Mouse (Mus musculus) megakaryocyte, embryonic 14.5 days (primary cell): ENCODE results near the gene Coro1b.

ENCODE experiments used
- FLI1 ChIP-seq: IDR thresholded peaks from 2 replicates; pipeline ENCODE4 v1.6.1; 2012; ENCODE audit warnings: low read length, inconsistent platforms, mixed read lengths
- GATA1 ChIP-seq: IDR thresholded peaks from 3 replicates; pipeline ENCODE4 v1.6.1; 2012; ENCODE audit warnings: mixed read lengths, low read length, inconsistent platforms, borderline replicate concordance

DNA sequence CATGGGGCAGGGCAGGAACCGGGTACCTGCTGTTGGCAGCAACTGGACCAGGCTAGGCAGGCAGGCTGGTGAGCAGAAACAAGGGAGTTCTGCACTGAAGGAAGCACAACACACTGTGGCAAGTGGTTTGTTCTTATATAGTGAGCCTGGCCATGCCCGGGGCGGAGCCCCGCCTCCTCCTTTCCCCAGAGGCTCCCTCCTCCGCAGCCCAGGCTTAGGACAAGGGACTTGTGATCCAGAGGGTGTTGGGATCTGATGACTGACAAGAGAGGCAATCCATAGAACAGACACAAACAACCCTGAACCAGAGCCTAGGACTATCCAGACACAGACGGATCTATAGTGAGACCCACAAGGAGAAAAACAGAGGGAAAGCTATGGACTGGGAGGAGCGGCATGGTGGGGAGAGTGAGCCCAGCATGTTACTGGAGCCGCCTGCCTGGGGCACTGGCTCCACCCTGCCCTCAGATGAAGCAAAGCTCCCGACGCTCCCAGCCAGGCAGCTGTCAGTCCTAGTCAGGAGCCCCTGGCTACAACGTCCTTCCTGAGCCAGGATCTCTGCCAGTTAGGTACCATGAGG lies 27.0 kb downstream of the Coro1b start, which contains the start of gene Carns1:
- TF ChIP-seq GATA1, result no peak
- no peak for TF ChIP-seq FLI1
